Mouse (Mus musculus): ENCODE measurements around the gene Dqx1.

- TF ChIP-seq CTCF (IDR thresholded peaks at IDR 0.05; ENCODE audit: borderline replicate concordance, insufficient read depth, low read depth, low read length) = no peak
- no peak for TF ChIP-seq POLR2A (IDR thresholded peaks at IDR 0.05; ENCODE audit: borderline replicate concordance, insufficient read depth, low read length)
Measured at GRCm38 (mm10) chr6:83068221-83068620, 10.6 kb downstream of the Dqx1 start.

All from cerebellum, adult 2 months (tissue).